Mouse (Mus musculus) cerebellum, adult 2 months (tissue): ENCODE results near the gene Trim38.

ENCODE experiments used
- CTCF ChIP-seq: fragments of 200-500 bp; IDR thresholded peaks from 2 replicates; pipeline ENCODE4 v1.5.1; 2011; ENCODE audit warnings: low read depth, mild to moderate bottlenecking, control low read depth, low read length, moderate library complexity, borderline replicate concordance; ENCODE audit not compliant: insufficient read depth
- POLR2A ChIP-seq: fragments of 200-500 bp; IDR thresholded peaks from 2 replicates; pipeline ENCODE4 v1.6.1; 2011; ENCODE audit warnings: low read length, control low read depth, borderline replicate concordance; ENCODE audit not compliant: insufficient read depth

DNA sequence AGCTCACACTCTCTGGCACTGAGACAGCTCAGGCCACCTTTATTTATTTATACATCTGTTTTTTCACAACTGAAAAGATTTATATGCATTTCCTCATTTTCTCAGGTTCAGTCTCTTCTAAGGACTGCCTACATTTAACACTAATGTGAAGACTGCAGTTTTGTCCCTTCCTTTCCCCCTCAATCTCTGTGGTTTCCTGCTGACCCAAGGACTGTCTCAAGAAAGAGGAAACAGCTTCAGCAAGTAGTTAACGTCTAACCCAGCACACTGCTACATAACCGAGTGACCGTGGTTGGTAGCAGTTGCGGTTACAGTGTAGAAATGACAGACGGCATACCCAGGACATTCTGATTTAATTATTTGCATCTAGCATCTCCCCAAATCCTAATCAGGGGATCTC lies 29.7 kb downstream of the Trim38 start:
- TF ChIP-seq POLR2A (no peak), CTCF (no peak)
